Mouse (Mus musculus): ENCODE measurements around the gene Dmpk.
A peak's percentile ranks its signal among the peaks of the same experiment; 100 is the strongest.

Gene Dmpk

GRCm38 (mm10) chr7:19075723-19076585 is 7.7 kb upstream of the Dmpk start, which contains the start of gene Dmwd:
Dmwd (plus strand) TSS chr7:19076227.
- peak; percentile 94 for DNase-seq (ENCODE audit: low read depth)

DNA sequence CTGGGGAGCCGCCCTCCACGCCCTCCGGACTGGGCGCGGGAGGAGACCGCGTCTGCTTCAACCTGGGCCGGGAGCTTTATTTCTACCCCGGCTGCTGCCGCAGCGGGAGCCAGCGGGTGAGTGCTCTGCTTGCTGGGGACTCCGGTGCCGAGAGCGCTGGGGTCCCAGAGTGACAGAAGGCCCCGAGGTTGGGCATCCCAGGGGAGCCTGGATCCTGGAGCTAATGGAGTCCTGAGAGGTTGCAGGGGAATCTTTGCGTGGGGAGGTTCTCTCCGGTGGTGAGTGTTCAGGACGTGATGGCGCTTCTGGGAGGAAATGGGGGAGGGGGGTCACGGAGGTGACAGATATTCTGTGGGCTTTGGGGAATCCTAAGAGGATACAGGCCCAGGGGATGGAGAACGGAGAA is 7.1 kb upstream of the Dmpk start:
- no peak for DNase-seq (ENCODE audit: low read depth)

DNA sequence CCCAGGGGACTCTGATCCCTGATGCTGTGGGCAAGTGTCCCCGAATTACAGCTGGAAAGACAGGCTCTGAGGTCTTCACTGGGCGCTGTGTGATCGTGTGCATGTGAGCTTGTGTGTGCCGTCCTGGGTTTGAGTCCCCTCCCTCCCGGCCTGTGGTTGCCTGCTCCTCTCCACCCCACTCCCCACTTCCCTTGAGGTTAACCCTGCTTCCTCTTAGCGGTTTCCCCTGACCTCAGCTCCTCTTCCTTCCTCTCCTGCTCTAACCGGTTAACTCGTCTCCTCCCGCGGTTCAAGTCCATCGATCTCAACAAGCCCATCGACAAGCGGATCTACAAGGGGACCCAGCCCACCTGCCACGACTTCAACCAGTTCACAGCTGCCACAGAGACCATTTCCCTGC is 5.9 kb upstream of the Dmpk start:
- DNase-seq (ENCODE audit: low read depth), result no peak

- no peak for DNase-seq (ENCODE audit: low read depth)
These were observed 4.9 kb upstream of the Dmpk start for GRCm38 (mm10) chr7:19078732-19079131.

GRCm38 (mm10) chr7:19080451-19080950 is 3.1 kb upstream of the Dmpk start:
- DNase-seq (ENCODE audit: low read depth), result no peak

DNA sequence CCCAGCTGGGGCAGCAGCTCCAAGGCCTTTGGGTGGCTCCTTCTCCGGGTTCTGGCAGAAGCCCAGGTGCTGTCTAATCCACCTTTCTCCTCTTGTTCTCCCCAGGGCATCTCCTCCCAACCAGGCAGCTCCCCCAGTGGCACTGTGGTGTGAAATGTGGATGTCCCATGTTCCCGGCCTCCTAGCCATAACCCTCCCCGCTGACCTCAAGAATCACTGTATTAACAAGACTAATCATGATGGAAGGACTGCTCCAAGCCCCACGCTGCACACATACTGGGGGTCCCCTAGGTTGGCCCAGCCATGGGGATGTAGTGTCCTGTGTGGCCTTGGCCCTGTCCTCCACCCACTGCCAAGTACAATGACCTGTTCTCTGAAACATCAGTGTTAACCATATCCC is 1.5 kb upstream of the Dmpk start:
- no peak for DNase-seq (ENCODE audit: low read depth)

DNA sequence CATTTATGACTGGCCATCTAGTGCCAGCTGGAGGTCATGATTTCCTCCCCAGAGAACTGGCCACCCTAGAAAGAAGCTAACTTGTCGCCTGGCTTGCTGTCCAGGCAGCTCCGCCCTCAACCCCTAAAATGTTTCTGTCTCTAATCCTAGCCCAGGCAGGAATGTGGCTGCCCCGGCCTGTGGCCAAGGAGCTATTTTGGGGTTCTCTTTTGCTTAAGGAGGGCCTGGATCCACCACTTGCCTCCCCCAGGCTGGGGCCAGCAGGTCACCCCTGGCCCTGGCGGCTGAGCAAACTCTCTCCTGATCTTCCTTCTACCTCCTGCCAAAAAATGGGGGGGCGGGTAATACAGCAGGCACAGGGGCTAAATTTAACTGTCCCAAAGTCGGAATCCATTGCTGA is 553 bp upstream of the Dmpk start:
- DNase-seq (ENCODE audit: low read depth), result no peak

DNA sequence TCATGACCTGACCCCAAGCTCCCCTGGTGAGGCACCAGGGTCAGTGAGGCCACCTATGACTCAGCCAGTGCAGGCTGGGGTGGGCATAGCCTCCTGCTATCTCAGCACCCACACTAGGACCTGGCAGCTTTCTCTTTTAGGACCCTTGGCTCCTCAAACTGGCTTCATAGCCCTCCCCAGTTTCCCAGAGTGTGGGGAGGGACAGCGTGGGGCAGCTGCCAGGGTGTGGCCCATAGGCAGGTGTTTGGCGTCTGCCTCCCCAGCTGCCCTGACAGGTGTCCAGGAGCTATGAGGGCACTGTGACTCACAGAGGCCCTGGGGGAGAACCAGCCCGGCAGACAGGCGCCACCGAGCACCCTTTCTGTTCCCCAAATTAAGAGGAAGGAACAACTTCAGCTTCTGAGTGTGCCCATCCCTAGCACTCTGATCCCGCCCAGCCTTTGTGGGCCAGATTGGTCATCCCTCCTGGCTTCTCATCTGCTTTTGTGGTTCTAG is 675 bp downstream of the Dmpk start:
- no peak for DNase-seq (ENCODE audit: low read depth)

DNA sequence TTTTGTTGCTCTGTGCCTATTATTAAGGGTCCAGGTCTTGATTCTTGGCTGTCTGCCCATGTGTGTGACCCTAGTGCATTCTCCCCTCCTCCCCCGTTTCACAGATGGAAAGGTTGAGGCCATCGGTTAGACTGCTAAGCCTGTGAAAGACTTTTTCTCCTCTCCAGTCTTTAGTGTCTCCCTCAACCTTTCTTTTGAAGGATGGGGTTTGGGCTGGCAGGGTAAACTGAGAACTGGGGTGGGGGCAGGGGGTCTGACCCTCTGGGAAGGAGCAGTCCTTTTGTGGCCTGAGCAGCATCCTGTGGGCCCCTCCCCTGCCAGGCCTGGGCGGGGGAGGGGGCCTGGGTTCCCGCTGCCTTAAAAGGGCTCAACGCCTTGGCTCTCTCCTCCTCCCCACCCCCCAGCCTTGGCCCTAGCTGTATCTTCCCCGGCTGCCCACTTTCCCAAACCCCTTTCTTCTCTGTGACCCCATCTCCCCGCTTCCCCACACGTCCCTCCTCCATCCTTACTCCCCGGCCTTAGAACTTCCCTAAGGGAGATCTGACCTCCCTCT is 1.3 kb downstream of the Dmpk start:
- DNase-seq (ENCODE audit: low read depth), result no peak

GRCm38 (mm10) chr7:19085495-19085894 is 1.8 kb downstream of the Dmpk start:
- no peak for DNase-seq (ENCODE audit: low read depth)

GRCm38 (mm10) chr7:19086042-19086441 is 2.4 kb downstream of the Dmpk start:
- peak; percentile 76 for DNase-seq (ENCODE audit: low read depth)

DNA sequence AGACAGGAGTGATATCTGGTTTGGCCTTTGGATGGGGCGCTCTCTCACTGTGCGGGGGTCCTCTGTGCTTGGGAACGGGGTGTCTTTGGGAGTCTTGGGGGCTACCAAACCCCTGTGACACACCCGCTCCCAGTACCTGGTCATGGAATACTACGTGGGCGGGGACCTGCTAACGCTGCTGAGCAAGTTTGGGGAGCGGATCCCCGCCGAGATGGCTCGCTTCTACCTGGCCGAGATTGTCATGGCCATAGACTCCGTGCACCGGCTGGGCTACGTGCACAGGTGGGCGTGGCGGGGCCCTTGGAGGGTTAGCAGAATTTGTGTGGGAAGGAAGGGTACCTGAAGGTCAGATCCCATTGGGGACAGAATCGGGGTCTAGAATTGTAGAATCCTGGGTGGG is 3.1 kb downstream of the Dmpk start:
- DNase-seq (ENCODE audit: low read depth), result no peak

- DNase-seq (ENCODE audit: low read depth), result no peak
These were observed 5.2 kb downstream of the Dmpk start for GRCm38 (mm10) chr7:19088813-19089212.

- DNase-seq (ENCODE audit: low read depth), result no peak
These were observed 8.3 kb downstream of the Dmpk start for GRCm38 (mm10) chr7:19091913-19092312.

DNA sequence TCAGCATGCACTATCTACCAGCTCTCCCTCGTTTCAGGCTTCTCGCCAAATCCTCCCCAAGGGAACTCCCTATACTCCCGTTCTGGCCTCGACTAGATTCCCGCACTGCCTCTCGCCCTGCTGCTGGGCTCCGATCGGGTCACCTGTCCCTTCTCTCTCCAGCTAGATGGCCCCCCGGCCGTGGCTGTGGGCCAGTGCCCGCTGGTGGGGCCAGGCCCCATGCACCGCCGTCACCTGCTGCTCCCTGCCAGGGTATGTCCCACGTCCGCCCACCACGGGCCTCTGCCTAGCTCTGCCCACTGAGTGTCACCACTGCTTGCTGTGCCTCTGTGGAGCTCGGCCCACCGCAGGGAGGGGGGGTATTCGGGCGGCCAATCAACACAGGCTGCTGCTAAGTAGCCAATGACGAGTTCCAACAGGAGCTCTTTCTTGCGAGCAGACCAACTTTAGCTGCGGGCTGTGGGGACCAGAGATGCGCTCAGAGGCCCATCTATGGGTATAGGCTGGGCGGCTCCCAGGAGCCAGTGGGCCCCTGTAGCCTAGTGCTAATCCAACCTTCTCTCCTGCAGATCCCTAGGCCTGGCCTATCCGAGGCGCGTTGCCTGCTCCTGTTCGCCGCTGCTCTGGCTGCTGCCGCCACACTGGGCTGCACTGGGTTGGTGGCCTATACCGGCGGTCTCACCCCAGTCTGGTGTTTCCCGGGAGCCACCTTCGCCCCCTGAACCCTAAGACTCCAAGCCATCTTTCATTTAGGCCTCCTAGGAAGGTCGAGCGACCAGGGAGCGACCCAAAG is 8.9 kb downstream of the Dmpk start:
- DNase-seq (ENCODE audit: low read depth), result no peak

DNA sequence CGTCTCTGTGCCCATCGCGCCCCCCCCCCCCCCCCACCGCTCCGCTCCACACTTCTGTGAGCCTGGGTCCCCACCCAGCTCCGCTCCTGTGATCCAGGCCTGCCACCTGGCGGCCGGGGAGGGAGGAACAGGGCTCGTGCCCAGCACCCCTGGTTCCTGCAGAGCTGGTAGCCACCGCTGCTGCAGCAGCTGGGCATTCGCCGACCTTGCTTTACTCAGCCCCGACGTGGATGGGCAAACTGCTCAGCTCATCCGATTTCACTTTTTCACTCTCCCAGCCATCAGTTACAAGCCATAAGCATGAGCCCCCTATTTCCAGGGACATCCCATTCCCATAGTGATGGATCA is 9.5 kb downstream of the Dmpk start:
- peak; percentile 75 for DNase-seq (ENCODE audit: low read depth)

- DNase-seq (ENCODE audit: low read depth), result peak; percentile 94
These were observed 10.1 kb downstream of the Dmpk start for GRCm38 (mm10) chr7:19093537-19094385.

DNA sequence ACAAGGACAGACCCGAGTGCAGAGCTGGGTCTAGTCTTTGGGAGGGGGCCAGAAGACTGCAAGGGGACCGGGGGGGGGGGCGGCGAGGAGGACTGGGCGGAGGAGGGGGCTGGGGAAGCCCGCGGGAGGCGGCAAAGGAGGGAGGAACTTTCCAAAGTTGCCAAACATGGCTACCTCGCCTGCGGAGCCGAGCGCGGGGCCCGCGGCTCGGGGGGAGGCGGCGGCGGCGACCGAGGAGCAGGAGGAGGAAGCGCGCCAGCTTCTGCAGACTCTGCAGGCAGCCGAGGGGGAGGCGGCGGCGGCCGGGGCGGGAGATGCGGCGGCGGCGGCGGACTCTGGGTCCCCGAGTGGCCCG is 10.8 kb downstream of the Dmpk start, which contains the start of gene Six5:
Gene Six5, plus strand, starts transcription at position 124 of the 355 bp plus-strand sequence.
- no peak for DNase-seq (ENCODE audit: low read depth)

GRCm38 (mm10) chr7:19094826-19095750 is 11.4 kb downstream of the Dmpk start:
- no peak for DNase-seq (ENCODE audit: low read depth)

- DNase-seq (ENCODE audit: low read depth), result no peak
These were observed 12.1 kb downstream of the Dmpk start for GRCm38 (mm10) chr7:19095751-19096110.
